Mouse (Mus musculus): ENCODE measurements around the gene Etv1.

DNA sequence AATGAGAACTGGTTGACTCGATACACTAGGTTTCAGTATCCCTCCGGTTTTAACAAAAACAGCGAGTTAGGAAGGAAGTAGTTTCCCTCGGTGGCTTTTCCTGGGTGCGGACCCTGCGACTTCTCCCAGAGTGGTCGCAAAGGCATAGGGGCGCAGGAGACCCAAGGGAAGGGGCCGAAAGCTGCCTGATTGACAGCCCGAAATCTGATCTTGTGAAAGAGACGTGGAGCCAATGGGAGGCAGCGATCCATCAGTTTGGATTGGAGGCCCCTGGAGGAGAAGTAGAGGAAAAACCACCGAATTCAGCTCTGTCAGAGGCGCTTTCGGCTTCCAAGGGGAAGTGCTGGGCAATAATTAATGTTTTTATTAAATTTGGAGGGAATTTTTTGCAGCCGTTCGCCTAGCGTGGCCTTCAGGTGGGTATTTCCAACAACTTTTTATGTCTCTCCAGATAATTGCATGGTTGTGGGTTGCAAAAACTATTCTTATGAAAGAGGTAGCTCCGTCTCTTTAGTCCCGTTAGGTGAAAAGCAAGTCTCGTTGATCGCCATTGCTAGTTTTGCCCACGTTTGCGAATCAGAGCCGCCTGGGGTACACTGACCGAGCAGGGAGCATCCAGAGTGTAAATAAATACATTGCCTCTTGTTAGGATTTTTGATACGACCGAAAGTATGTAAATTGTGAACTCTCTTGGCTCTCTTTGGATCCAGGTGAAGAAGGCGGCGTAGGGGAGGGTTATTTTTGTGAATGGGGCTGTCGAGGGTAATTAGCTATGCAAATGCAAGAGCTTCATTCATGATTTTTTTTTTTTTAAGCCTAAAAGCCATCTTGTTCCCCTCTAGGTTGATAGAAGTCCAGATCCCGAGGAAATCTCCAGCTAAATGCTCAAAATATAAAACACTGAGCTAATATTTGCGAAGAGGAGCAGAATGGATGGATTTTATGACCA lies 1.1 kb downstream of the Etv1 start:
- TF ChIP-seq CTCF (IDR thresholded peaks at IDR 0.05 in 2 of 3, conservative IDR thresholded peaks at IDR 0.05 in 1 of 3; ENCODE audit: control insufficient read depth in 1 of 3, insufficient read depth in 1 of 3, low read depth in 2 of 3, low read length in 3 of 3, poor library complexity in 1 of 3, severe bottlenecking in 1 of 3) (no peak), E2F4 (IDR thresholded peaks at IDR 0.05; ENCODE audit: borderline replicate concordance, low read depth, low read length) (no peak), ZMIZ1 (IDR thresholded peaks at IDR 0.05; ENCODE audit: low read depth, low read length) (no peak), HCFC1 (IDR thresholded peaks at IDR 0.05; ENCODE audit: low read depth, low read length) (no peak), POLR2A (IDR thresholded peaks at IDR 0.05; ENCODE audit: control insufficient read depth in 1 of 2, insufficient read depth in 1 of 2, low read depth in 1 of 2, low read length in 2 of 2, poor library complexity in 1 of 2) (no peak), POLR2AphosphoS5 (IDR thresholded peaks at IDR 0.05; ENCODE audit: borderline replicate concordance, low read depth, low read length) (no peak), ZKSCAN1 (IDR thresholded peaks at IDR 0.05; ENCODE audit: low read depth, low read length) (no peak), GABPA (IDR thresholded peaks at IDR 0.05; ENCODE audit: low read depth, low read length) (no peak), USF1 (IDR thresholded peaks at IDR 0.05; ENCODE audit: low read depth, low read length) (no peak), BHLHE40 (IDR thresholded peaks at IDR 0.05; ENCODE audit: borderline replicate concordance, low read depth, low read length) (no peak), GATA1 (IDR thresholded peaks at IDR 0.05; ENCODE audit: low read depth, low read length) (no peak)
